Mouse (Mus musculus): ENCODE results near the gene Ubtf.

- TF ChIP-seq CTCF (conservative IDR thresholded peaks at IDR 0.05; ENCODE audit: low read length) = no peak
- TF ChIP-seq POU5F1 (IDR thresholded peaks at IDR 0.05; ENCODE audit: borderline replicate concordance, low read length) = peak; percentile 84; the same call in 1 of the 2 replicates
- peak; percentile 68; the same call in 1 of the 2 replicates for TF ChIP-seq NANOG (IDR thresholded peaks at IDR 0.05; ENCODE audit: borderline replicate concordance, low read length)
Observed at GRCm38 (mm10) chr11:102329518-102329917, 10.0 kb upstream of the Ubtf start.
